Mouse (Mus musculus) liver, embryonic 15.5 days (tissue): ENCODE measurements around the gene Serpina3k. TPM values are rescaled to one million over a fixed set of nuclear protein-coding genes. Genes with fewer than 3 reads are reported as not detected.
"Not testable (repeated sequence)": the region's sequence is repeated elsewhere in the genome, so short reads cannot be mapped to it uniquely, and the experiment has no call there.

Experiments used
- ATAC-seq: fragments of 200-750 bp; cut with Nextera tagmentation; 2 replicates; pipeline ENCODE4 v1.8.0; 2017; ENCODE audit warnings: moderate number of reproducible peaks, mild to moderate bottlenecking, moderate library complexity; ENCODE audit not compliant: insufficient read depth
- H3K27ac ChIP-seq: fragments of 300-500 bp; sonication (generic); replicated peaks from 2 replicates; pipeline ENCODE4 v1.5.1; 2015; ENCODE audit warnings: mild to moderate bottlenecking, inconsistent platforms
- H3K27me3 ChIP-seq: fragments of 300-500 bp; sonication (generic); 2 replicates; pipeline ENCODE4 v1.6.1; 2015; ENCODE audit warnings: mild to moderate bottlenecking, inconsistent platforms
- H3K36me3 ChIP-seq: fragments of 300-500 bp; sonication (generic); replicated peaks from 2 replicates; pipeline ENCODE4 v1.6.1; 2015; ENCODE audit warnings: moderate library complexity, mild to moderate bottlenecking, inconsistent platforms
- H3K4me1 ChIP-seq: fragments of 300-500 bp; sonication (generic); replicated peaks from 2 replicates; pipeline ENCODE4 v1.6.1; 2015; ENCODE audit warnings: inconsistent platforms
- H3K4me2 ChIP-seq: fragments of 300-500 bp; sonication (generic); 2 replicates; pipeline ENCODE4 v1.6.1; 2015; ENCODE audit warnings: moderate library complexity, mild to moderate bottlenecking, inconsistent platforms
- H3K4me3 ChIP-seq: fragments of 300-500 bp; sonication (generic); replicated peaks from 2 replicates; pipeline ENCODE4 v1.5.1; 2015; ENCODE audit warnings: mild to moderate bottlenecking, inconsistent platforms
- H3K9ac ChIP-seq: fragments of 300-500 bp; sonication (generic); 2 replicates; pipeline ENCODE4 v1.6.1; 2015; ENCODE audit warnings: moderate library complexity, mild to moderate bottlenecking, inconsistent platforms
- H3K9me3 ChIP-seq: fragments of 300-500 bp; sonication (generic); replicated peaks from 2 replicates; pipeline ENCODE4 v1.6.1; 2016; ENCODE audit warnings: inconsistent platforms
- WGBS: fragments of 180-500 bp; shearing (Covaris S2); methylation state at CpG from one replicate; pipeline ENCODE4 v1.1.7; 2015; ENCODE audit warnings: mixed read lengths; ENCODE audit not compliant: insufficient replicate concordance; 5-methylcytosine and 5-hydroxymethylcytosine counted together
- polyA plus RNA-seq: library from polyadenylated mRNA; unstranded; fragments of >200 nt; fragmentation: Nextera tagmentation; extraction: Ambion mirVana; gene quantifications from 2 replicates; pipeline ENCODE4 v1.2.1, GENCODE M21; 2015

Serpina3k gene
- polyA plus RNA-seq, 1 experiment from 2014 or later, result not detected

DNA sequence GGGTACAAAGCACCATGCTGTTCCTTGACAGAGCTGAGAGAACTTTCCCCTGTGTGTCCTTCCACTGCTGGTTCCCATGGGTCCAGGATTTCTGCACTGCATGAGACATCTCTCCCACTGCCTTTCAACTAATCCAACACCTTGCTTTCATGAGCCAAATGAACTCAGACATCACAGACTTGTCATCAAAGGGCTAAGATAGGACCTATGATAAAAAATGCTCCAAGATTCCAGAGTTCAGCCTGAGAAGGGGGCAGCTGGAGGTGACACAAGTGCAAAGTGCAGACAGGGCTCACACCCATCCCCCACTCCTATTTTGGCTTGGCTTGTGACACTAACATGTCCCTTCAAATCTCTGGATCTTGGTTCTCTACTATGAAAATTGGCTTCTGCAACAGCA is 50.2 kb downstream of the Serpina3k start:
- ATAC-seq, result no peak
- Histone ChIP-seq H3K9ac (no peak overlapping the region), H3K36me3 (no peaks in the 10 kb centered on the region), H3K4me2 (no peak overlapping the region), H3K9me3 (no peaks in the 10 kb centered on the region), H3K27ac (no peak overlapping the region), H3K27me3 (no peaks in the 10 kb centered on the region), H3K4me1 (no peaks in the 10 kb centered on the region), H3K4me3 (no peak overlapping the region)

DNA sequence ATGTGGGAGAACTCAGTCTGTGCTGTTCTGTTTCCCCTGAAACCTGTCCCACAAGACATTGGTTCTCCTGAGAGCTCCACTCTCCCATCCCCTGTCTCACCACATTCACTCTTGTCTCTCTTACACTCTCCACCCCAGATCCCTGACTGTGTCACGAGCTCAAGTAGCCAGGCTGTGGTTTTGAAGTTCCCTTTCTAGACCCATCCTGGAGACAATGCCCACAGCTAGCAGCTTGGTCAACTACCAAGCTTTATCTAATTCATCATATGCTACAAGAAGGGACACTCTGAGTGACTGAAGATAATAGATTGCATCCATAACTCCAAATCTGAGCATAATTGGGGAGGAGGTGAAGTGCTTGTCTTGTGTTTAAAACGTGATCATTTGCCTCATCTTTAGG is 52.8 kb downstream of the Serpina3k start:
- 15% methylated on average over 2 of the region's 2 CpGs for WGBS
- H3K27me3 ChIP-seq, H3K36me3 ChIP-seq, H3K9me3 ChIP-seq, H3K9ac ChIP-seq, H3K4me3 ChIP-seq, H3K27ac ChIP-seq, ATAC-seq, H3K4me2 ChIP-seq, H3K4me1 ChIP-seq: not testable (repeated sequence)

Other genes with a start within 250 kb of the Serpina3k start
- gene Serpina5, start 237.4 kb upstream of the Serpina3k start, polyA plus RNA-seq, result 0.08 and 0.23 TPM in 2 replicates
- gene Serpina3a, start 225.8 kb upstream of the Serpina3k start, polyA plus RNA-seq, result 0.09 TPM in 1 of 2 replicates, not detected in the other
- 0.13 and 0.24 TPM in 2 replicates for gene Serpina3b, start 210.5 kb upstream of the Serpina3k start, polyA plus RNA-seq
- gene Serpina3c, start 184.6 kb upstream of the Serpina3k start, polyA plus RNA-seq, result not detected in 2 replicates
- gene Serpina3f, start 123.9 kb upstream of the Serpina3k start, polyA plus RNA-seq, result 0.29 and 0.31 TPM in 2 replicates
- gene Serpina3g, start 102.2 kb upstream of the Serpina3k start, polyA plus RNA-seq, result 2.2 and 2.3 TPM in 2 replicates
- 0.14 and 0.17 TPM in 2 replicates for gene Serpina3i, start 75.4 kb upstream of the Serpina3k start, polyA plus RNA-seq
- not detected in 2 replicates for gene Serpina3j, start 23.9 kb upstream of the Serpina3k start, polyA plus RNA-seq
- gene Serpina3m, start within 50 bp of the Serpina3k start, polyA plus RNA-seq, result 0.24 TPM in 1 of 2 replicates, not detected in the other
- gene Serpina3n, start 68.2 kb downstream of the Serpina3k start, polyA plus RNA-seq, result 1.0 and 2.6 TPM in 2 replicates
- not detected in 2 replicates for gene Gsc, start 134.8 kb downstream of the Serpina3k start, polyA plus RNA-seq